Mouse (Mus musculus): Measurements from ENCODE around the gene Efcab9.
A peak's percentile ranks its signal among the peaks of the same experiment; 100 is the strongest.

DNA sequence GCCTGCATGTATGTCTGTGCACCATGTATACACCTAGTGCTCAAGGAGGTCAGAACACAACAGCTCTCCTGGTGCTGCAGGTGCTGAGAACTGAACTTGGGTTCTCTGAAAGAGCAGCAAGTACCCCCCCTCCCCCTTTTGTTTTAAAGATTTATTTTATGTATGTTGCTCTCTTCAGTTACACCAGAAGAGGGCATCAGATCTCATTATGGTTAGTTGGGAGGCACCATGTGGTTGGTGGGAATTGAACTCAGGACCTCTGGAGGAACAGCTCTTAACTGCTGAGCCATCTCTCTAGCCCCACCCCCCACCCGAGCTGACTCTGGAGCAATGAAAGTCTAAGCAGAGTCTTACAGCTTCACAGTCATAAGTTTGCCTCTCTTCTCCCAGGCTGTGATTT is 21.0 kb downstream of the Efcab9 start:
- TF ChIP-seq EP300 (IDR thresholded peaks at IDR 0.05; ENCODE audit: low read length): no peak
- TF ChIP-seq MAX (IDR thresholded peaks at IDR 0.05; ENCODE audit: low read length): no peak
- TF ChIP-seq JUN (IDR thresholded peaks at IDR 0.05; ENCODE audit: insufficient read depth, low read depth, low read length): no peak
- no peak for TF ChIP-seq KAT2A (IDR thresholded peaks at IDR 0.05; ENCODE audit: insufficient replicate concordance, low read length)
- TF ChIP-seq CTCF (conservative IDR thresholded peaks at IDR 0.05 in 1 of 2, IDR thresholded peaks at IDR 0.05 in 1 of 2; ENCODE audit: low read depth in 2 of 2, low read length in 2 of 2): peak in 1 of 2 experiments; percentile 54; a peak in 2 of 4 replicates
- no peak for TF ChIP-seq POLR2A (IDR thresholded peaks at IDR 0.05; ENCODE audit: low read depth, low read length)
- no peak for TF ChIP-seq MAFK (IDR thresholded peaks at IDR 0.05; ENCODE audit: insufficient replicate concordance, low read length)
- TF ChIP-seq USF1 (IDR thresholded peaks at IDR 0.05; ENCODE audit: low read depth, low read length): no peak
- no peak for TF ChIP-seq SIN3A (IDR thresholded peaks at IDR 0.05; ENCODE audit: low read length)
